Mouse (Mus musculus): ENCODE measurements at regions not wholly inside any gene's neighbourhood (a gene's known extent, or its start where the extent isn't known, plus 50 kb on each side); places are given as distances from the start of the nearest gene placed in this dataset.
A peak's percentile ranks its signal among the peaks of the same experiment; 100 is the strongest.

DNA sequence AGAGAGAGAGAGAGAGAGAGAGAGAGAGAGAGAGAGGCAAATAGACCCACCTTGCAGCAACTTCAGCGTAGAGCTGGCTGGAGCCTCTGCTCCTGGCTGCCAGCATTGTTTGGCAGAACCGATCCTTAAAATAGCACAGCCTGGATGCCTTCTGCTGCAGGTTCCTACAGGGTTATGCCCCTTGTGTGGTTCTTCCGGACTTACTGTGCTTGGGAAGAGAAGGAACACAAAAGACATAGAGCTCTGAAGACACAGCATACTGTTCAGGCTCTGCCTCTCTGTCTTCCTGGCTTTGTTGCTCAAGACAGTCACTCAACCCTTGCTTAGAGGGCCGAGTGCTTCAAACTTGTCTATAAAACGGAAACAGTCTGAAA lies 86.2 kb upstream of the Slc25a26 start:
- no peak for DNase-seq (ENCODE audit: low read depth, low spot score)

DNA sequence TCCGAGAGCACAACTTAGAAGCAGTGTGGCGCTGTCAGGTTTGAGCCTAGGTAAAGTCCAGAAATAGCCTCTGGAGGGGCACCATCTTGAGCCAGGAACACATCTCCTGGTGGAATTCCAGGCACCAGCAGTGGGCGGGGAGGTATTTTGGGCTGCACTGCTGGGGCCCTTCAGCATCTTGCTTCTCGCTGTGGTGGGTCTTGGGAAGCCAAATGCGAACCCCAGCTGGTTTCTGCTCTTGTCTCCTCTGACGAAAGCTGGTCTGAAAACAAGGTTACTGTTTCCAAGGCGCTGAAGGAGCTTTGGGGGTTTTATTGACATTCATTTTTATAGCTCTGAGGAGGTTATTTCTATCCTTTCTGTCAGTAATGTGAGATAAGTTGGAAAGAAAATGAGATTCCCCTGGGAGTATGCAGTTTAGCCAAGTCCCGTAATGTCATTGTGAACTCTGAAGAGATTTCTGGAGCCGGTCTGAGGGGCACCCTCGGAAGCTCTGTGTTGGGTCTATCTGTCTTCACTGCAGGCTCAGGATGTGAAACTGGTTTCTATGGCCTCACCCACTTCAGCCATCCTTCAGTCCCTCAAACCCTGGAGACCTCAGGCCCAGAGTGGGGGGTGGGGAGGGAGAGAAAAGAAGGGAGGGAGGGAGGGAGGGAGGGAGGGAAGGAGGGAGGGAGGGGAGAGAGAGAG lies 86.7 kb upstream of the Slc25a26 start:
- no peak for DNase-seq (ENCODE audit: low read depth, low spot score)

DNA sequence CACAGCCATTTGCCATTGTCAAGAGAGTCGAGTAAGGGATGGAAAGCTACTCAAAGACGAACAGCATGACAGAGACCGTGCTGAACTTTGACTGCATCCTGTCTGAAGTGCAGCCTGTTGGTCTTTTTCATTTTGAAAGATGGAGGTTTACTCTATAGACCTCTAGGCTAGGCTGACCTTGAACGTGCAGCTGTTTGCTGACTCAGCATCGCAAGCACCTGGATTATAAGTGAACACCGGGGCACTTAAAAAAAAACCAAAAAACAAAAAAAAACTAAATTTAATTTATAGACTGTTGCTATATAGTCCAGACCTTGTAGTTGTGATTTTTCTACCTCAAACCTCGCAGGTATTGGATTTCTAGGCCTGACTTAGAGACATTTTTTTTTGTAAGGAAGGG lies 87.8 kb upstream of the Slc25a26 start:
- DNase-seq (ENCODE audit: low read depth, low spot score): no peak

DNA sequence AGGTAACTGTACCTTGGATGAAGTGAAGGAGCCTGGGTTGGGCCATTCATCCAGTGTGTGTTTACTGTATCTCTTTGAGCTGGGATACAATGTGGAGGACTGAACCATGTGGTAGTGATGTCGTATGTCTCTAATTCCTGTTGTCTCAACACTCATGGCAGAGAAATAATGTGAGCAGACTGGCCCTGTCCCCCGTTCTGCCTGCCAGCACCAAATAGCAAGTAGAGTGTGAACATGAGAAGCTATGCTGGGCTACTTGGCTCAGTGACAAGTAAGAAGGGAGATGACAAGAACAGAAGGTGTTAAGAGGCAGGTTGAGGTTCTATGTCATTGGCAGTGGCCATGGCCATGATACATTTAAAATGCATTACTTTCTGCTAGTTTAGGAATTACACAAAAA lies 89.7 kb upstream of the Slc25a26 start:
- DNase-seq (ENCODE audit: low read depth, low spot score): no peak

DNA sequence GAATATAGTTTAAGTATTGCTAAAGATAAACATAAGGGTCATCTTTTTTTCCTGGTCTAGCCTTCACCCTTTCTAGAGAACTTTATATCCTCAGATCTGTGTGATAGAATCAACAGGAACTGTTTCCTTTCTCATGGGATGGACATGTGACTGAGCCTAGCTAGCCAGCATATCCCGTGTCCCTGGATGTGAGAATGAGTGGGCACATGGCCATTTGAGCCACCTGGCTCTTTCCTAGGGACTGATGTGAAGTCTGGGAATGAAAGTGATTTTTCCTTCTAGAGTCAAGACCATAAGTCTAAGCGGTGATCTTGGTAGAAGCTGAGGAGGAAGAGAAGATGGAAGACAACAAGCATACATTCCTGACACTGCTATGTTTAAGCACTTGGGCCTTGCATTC lies 91.1 kb upstream of the Slc25a26 start:
- no peak for DNase-seq (ENCODE audit: low read depth, low spot score)

DNA sequence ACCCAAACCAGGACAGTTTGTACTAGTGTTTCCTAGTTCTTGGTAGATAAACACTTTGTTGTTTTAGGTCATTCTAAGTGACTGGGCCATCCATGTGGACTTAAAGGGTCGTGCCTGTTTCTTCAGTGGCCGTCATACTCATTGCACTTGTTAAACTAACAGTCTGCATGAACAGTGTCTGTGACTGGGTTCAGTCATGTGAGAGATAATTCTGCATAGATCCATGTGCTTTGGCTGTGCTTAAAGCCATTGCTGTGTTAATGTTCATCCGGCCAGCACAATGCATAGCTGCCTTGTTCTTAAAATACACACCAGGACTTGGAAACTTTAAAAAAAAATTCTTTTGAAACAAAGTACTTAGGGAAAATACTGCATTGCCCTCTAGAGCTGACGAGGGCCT lies 92.4 kb upstream of the Slc25a26 start:
- DNase-seq (ENCODE audit: low read depth, low spot score): no peak

DNA sequence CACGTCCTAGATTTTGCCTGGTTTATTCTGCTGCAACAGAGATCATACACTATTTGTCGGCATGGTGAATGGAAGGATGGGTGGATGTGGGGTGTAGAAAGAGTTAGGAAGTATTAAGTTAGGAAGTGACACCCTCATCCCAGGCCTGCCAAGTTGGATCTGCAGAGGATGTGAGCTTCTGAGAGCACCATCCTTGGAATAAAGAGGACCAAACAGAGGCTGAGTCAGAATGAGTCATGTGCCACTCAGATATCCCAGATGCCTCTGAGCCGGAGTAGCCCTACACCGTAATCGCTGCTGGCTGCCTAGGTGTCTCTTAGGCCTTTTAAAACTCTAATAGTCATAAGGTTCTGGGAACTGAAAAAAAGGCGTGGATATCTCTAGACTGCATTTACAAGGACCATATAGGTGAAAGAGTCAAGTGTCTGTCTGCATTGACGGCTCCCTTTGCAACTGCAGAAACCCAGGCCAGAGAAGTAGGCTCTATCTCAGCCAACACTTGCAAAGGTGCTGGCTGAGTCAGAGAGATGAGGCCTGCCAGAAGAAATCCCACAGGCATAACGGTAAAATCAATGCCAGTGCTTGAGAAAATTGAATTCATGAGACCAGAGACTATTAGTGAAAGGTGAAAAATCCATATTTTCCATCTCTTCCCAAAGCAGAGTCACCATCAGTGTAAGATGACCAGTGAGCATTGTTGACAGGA lies 94.6 kb upstream of the Slc25a26 start:
- no peak for DNase-seq (ENCODE audit: low read depth, low spot score)

DNA sequence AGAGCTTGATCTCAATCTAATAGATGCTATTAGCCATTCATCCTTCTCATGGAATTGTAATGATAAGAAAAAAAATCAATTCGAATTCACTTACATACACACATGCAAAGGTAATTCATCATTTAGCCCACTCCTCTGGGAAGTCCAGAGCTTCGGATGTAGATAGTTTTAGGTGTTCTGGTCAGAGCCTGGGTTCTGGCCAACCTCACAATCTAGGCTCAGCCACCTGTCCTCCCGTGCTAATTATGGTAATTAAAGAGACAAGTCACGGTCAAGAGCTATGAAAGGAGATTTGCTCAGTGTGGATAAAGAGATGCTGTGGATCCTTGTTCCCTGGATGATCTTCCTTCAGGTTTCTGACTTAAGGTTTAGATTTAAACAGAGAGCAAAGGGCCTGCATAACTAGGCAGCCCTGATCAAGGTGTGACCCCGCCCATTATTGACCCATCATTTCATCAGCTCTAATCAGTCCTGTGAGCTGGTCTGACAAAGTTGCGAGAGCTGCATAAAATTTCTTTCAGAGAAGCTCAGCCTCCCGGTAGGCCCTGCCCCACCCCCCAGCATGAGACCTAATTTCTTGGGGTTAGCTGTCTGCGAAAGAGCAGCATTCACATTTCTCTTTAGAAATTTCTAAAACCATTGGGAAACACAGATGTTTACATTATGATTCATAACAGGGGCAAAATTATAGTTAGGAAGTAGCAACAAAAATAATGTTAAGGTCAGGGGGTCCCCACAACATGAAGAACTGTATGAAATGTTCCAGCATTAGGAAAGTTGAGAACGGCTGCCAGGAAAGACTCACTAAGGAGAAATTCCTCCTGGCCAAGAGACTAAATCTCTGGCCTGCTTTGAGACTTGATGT lies 98.3 kb upstream of the Slc25a26 start:
- DNase-seq (ENCODE audit: low read depth, low spot score): no peak

DNA sequence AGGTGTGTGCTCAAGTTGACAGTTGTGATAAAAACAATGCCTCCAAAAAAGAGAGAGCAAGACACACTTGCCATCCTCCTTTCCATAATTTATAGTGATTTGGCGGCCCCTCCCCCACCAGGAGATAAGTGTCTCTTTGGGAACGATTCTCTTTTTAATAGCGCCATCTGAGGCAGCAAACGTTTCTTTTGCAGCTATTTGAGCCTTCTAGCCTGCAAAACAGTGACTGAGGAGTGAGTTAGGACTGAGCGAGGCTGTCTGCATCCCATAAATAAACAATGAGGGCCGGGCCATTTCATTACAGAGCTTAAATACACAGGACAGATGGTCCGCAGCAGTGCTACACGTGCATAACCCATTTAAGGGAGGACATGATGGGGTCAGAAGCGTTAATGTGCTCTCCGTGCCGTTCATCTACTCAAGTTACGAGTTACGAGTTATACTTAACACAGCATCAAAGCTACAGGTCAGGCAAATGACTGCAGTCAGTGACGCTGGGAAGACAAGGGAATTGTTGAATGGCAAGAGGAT lies 99.0 kb upstream of the Slc25a26 start:
- peak; percentile 2 for DNase-seq (ENCODE audit: low read depth, low spot score)

DNA sequence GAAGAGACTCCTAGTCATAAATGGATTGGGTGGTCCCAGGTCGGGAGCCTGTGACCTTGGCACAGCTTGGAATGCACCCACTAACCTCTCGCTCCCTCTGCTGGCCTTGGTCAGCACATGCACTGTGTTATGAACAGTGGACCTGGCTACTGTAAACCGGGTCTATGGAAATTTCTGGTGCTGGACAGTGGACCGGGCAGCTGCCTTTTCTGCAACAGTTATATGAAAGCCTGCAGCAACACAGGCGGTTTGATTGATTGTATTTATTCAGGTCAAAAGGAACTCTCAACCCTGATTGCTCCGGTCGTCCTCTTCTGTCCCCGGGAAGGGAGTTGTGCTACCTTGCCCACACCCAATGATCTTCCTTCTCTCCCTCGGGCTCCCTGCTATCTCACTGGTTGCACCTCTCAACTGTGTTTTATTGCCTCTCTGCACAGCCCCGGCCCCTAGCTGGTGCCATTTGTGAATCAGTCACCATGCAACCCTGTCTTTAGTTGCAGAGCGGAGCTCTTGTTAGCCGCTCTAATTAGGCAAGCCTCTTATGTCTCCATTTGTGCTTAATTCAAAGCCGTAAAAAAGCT lies 99.6 kb upstream of the Slc25a26 start:
- peak; percentile 13 for DNase-seq (ENCODE audit: low read depth, low spot score)

DNA sequence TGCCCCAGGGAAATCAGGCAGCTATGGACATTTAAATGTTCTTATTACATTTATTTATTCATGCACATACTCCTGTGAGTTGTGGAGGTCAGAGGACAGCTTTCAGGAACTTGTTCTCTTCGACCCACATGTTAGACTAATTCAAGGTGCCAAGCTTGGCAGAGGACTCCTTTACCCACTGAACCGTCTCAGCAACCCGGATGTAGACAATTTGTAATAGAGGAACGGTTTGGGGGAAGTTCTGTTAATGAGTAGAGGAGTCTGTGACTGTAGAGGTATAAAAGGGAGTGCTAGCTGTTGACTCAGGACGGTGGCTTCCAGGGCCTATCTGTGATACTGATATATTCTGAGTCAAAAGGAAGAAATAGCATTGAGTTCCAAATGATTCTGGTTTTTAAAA lies 107.4 kb upstream of the Magi1 start:
- DNase-seq (ENCODE audit: low read depth, low spot score): no peak

DNA sequence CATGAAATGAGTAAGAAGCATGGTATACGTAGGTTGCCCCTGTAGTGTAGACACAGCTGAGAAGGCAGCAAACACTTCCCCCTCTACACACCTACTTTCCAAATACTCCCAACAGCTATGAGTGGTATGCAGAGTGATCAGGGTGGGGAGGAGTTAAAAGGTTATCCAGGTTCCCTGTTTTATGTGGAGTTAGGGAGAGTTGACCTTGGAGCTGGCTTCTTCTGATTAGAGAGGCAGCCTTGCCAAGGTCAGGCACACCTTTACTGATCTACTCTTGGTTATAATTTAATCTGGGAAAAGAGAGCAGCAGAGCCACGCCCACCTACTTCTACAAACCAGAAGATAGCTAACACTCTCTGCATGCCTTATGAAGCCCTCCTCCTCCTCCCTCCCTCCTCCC lies 106.7 kb upstream of the Magi1 start:
- no peak for DNase-seq (ENCODE audit: low read depth, low spot score)

DNA sequence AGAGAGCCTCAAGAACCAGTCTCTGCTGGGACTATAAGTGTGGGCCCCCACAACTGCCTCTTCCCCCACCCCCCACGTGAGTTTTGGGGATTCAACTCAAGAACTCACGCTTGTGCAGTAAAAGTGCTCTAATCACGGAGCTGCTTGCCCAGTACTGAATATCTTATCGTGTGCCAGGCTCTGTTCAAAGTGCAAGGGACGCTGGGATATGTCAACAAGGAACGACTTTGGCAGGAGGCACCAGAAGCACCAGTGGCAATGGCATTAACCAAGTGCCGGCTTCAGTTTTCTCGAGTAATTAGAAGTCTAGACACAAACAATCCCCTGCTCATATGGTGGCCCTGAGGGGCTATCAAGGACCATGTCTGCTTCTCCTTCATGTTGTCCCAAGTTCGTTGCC lies 106.0 kb upstream of the Magi1 start:
- no peak for DNase-seq (ENCODE audit: low read depth, low spot score)

DNA sequence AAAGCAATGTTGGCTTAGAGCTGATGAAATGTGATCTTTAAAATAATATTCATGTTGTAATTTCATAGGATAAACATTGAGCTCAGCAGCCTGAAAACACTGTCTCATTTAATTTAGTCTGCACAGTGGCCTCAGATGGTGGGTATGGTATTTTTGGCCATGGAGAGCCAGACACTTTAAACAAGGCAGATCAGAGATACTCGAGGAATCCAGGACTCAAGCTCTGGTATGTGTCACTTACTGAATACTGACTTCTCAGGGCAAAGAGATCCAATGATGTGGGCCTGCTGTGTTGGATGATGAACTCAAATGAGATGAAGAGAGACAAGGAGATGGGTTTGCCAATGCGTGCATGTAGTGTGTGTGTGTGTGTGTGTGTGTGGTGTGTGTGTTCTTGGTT lies 103.9 kb upstream of the Magi1 start:
- DNase-seq (ENCODE audit: low read depth, low spot score): no peak

DNA sequence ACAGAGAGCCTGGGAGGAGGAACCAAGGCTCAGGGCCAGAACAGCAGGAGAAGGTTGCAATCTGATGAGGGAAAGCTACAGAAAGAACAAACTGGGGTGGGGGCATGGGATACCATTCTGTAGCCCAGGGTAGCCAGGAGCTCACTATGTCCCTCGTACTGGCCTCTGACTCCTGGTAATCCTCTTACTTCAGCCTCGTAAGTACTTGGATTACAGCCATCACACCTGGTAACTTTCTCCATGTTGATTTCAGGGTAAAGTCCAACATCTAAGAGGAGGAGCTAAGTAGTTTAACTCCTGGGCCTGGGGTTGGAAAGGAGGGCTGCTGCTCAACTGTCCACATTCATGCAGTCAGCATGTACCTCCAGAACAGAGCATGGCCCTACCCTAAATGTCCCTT lies 101.8 kb upstream of the Magi1 start:
- no peak for DNase-seq (ENCODE audit: low read depth, low spot score)

DNA sequence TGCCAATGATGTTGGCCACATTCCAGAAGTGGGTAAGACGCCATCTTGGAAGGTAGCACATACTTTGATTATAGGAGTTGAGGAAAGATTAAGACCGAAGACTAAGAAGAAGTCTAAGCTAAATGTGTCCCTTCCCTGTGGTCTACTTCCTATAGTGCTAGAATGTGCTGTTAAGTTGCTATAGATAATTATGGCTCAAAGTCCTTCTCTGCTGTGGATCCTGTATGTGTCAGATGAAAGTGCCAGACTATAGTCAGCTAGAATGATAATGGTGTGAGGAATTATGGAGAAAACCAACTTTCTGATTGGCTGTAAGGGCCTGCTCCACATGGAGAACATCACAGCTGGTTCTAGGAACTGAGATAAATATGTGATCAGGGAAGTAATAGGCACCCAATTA lies 86.3 kb upstream of the Magi1 start:
- DNase-seq (ENCODE audit: low read depth, low spot score): no peak

DNA sequence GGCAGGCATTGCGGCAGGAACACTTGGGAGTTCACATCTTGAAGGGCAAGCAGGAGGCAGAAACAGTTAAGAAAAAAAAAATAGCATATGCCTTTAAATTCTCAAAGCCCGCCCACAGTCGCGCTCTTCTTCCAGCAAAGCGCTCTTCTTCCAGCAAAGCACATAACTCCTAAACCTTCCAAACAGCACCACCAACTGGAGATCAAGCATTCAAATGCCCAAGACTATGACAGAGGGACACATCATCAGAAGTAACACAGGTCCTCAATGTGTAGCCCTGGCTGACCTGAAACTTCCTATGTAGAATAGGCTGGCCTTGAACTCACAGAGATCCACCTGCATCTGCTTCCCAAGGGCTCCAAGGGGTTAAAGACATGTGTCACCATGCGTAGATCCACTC lies 80.2 kb upstream of the Magi1 start:
- no peak for DNase-seq (ENCODE audit: low read depth, low spot score)

DNA sequence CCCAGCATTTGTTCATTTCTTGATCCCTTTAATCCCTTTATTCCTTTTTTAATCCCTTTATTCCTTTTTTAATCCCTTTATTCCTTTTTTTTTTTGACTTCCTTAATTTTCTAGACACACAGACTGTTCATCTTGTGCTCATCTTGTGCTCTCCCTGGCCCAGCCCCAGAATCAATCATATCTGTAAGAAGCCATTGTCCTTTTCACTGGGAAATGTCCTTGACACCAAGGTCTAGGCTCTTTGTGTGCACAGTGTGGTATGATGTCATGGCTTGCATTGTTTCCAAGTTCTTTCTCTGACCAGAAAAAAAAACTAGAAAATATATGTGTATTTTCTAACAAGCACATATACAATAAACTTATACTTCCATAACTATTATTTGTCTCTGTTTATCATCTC lies 78.9 kb upstream of the Magi1 start:
- no peak for DNase-seq (ENCODE audit: low read depth, low spot score)

DNA sequence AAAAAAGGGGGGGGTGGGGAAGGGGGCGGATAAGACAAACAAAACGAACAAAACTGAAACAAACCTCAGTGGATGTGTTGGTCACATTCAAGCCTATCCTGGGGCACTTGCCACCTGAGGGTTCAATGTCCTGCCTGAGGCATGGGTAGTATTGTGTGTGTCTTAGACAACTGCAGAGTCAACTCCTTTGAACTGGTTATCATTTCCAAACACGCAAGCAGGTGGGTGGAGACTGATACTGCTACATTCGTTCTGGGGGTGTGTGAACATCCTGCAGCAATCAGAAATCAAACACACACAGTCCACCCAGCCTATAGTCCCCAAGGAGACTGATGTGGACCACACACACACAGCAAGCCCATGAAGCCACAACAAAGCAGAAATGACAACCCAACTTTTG lies 73.9 kb upstream of the Magi1 start:
- no peak for DNase-seq (ENCODE audit: low read depth, low spot score)

DNA sequence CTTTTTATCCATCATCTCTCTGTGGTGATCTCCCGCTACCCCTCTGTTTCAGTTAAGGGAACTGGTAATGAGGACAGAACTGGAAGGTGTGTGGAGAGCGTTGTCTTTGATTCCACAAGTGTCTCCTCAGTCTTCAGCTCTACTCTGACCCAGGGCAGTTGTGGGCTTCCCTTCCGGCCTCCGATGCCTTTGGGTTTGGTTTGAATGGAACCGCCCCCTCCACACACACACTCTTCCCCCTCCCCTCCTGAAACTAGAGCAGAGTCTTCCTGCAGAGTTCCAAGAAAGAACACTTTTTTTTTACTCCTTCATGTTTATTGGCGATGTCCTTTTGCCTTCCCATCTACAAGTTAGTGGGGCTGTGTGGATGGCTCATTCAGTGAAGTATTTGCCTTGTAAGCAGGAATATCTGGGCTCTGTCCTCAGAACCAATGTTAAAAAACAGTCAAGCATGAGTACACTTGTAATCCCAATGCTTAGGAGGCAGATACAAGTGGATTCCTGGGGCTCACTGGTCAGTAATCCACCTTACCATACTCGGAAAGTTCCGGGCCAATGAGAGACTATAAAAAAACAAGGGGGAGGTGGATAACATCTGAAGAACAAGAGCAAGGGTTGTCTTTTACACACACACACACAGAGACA lies 70.9 kb upstream of the Magi1 start:
- no peak for DNase-seq (ENCODE audit: low read depth, low spot score)

DNA sequence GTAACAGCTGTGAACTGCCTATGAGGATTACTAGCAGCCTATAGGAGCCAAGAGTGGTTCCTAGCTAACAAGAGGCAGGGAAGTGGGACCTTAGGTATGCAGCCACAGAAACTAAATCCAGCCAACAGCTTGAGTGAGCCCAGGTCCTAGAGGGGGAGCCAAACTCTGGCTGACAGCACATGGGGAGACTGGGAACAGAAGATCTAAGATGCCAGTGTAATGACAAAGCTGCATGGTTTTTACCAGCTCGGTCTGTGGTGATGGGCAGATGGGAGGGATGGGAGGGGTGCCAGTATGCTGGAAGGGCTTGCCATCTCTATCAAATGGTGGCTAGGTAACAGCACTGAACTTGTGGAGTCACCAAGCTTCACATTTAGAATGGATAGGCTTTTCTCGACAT lies 60.6 kb upstream of the Magi1 start:
- DNase-seq (ENCODE audit: low read depth, low spot score): no peak

DNA sequence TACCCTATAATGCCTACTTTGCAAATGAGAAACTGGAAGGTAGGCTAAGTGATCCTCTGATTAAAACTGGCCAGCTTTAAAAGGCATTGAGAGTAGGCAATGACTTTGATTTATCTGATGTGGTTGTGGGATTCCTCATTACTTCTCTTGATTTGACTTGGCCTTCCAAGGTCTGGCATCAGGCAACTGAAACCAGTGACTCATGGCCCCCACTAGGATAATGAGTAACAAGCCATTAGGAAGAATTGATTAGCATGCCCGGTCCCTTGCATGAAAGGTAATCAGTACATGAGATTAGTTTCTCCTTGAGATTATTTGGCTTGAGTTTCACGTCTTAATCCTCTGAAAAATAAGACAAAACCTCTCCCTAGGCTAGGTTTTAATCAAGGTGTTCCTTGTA lies 56.8 kb upstream of the Magi1 start:
- no peak for DNase-seq (ENCODE audit: low read depth, low spot score)

All from retina, adult 2 months (tissue).